Mouse (Mus musculus): ENCODE results near the gene Dlgap1.
A peak's percentile ranks its signal among the peaks of the same experiment; 100 is the strongest.

The Dlgap1 gene

DNA sequence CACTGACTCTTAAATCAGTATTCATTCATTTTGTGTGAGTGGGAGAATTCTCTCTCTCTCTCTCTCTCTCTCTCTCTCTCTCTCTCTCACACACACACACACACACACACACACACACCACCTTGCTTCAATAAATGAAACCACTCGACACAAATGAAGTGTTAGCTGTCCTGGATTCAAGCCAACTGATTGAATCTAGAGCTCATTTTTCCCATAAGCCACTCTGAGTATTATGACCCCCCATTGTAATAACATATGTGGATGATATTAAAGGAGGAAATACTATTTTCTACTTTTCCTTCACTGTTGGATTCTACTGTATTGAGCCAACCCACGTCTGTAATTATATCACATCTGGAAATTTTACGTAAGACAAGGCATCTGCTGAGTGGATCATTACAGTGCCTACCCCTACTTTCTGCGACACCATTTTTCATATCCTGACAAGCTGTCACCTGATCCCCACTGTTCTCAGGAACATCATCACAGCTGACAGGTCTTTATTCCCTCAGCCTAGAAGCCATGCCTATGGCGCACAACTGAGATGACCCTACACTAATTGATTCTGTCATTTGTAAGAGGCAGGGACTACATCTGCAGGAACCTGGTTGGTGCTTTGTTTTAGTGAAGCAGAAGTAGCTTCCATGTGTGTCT lies 645.7 kb downstream of the Dlgap1 start:
- no peak for DNase-seq (ENCODE audit: low spot score in 2 of 2)

DNA sequence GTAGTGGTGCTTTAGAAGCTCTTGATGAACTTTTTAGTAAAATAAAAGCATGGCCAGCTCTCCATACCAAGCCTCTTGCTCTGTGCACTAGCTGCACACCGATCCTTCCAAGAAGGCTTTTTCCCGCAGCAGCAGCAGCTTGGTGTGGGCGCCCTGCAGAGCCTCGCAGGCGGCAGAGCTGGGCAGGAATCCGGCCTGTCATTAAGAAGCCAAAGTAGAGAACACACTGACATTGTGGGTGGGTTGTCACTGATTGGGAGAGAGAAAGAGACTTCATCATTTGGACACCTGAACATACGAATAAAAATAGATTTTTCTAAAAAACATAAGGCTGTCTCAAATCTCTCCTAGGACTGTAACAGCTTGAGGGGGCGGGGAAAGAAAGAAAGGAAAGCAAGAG lies 653.6 kb downstream of the Dlgap1 start:
- DNase-seq (ENCODE audit: low spot score in 2 of 2), result peak; percentile 73 to 79

DNA sequence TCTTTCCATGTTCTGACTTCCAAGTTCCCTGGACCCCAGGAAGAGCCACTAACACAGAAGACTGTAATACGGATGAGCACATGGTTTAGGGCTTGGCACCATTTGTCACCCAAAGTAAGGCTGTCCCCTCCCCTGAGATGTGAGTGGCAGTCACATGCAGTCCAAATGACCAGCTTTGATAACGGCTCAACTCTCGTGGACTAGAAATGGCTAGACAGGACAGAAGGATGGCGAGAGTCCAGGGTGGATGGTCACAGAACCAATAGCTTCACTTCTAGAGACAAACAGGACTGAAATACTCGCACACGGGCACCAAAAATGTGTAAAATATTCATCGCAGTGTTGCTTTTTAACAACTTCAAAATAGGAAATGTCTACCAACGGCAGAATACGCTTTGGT lies 657.5 kb downstream of the Dlgap1 start:
- DNase-seq (ENCODE audit: low spot score in 2 of 2), result no peak

DNA sequence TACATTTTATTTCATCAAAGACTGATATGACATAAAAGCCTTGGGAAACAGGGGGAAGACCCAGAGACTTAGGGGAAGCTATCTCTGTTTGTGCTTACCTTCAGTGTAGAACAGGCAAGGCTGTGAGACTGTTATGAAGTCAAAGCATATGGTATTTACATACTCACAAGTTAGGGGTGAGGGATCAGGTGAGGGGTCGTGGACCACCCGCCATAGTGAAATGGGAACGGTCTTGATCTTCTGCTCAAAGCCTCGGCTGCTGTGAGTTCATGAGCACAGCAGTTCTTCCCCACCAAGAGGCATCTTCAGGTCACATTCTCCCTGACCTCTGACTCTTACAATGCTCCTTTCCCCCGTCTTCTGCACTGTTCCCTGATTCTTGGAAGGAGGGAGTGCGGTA lies 658.1 kb downstream of the Dlgap1 start:
- DNase-seq (ENCODE audit: low spot score in 2 of 2), result no peak

DNA sequence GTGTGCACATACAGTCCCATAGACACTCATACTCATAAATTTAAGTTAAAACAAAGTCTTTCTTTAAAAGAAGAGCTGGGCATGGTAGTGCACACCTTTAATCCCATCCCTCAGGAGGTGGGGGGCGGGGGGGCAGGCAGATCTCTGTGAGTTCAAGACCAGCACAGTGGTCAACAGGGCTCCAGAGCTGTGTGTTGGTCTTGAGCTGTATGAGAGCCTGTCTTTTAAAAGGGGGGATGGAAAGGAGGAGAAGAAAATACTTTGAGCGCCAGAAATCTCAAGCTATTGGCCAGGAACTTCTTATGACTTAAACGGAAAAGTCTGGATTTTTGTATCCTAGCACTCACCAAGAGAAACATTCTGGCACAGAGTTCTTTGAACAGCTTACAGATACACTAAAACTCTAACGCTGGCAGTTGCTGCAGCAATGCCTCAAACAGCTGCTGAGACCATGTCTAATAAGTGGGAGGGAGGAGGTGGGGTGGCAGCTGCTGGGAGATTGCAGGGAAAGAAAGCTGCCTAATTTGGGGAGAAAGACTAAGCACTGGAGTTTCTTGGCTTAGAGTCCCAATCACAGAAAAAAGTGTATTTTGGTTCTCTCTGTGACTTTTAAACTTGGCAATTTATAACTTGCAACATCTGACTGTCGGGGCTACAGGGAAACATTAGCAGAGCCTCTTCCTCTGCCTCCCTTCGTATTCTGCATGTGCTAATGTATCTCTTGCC lies 660.9 kb downstream of the Dlgap1 start:
- DNase-seq (ENCODE audit: low spot score in 2 of 2), result peak; percentile 69 to 79

DNA sequence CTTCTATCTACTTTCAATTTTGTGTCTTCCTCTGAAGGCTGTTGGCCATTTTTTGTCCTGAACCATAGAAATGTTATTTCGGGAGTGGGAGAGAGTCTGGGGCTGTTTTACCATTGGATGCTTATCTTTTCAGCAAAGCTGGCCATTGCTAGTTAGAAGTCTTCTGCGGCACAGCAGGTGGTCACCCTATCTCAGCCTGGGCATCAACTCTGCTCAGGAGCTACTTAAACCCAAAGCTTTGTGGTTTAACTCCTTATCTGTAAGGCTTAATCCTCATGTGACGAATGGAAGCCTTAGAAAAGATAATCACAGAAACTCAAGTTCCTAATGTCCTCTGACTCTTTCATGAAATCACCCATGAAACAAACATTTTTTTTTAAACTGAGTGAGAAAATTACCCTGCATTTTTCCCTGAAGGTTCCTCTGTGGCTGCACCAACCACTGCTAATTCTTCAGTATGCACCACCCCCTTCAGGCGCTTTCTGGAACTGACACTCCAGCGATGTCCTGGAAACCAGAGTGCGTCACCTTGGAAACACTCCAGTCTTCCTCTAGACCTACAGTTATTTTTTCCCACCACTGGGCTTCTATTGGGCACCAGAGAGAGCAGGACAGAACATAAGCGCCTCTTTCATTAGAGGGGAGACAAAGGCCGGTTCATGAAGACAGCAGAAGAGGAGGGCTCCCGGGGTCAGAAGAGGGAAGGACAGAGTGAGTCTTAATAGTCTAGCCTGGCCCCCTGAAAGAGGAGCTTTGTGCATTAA lies 664.5 kb downstream of the Dlgap1 start:
- peak; percentile 94 for DNase-seq (ENCODE audit: low spot score in 2 of 2)

DNA sequence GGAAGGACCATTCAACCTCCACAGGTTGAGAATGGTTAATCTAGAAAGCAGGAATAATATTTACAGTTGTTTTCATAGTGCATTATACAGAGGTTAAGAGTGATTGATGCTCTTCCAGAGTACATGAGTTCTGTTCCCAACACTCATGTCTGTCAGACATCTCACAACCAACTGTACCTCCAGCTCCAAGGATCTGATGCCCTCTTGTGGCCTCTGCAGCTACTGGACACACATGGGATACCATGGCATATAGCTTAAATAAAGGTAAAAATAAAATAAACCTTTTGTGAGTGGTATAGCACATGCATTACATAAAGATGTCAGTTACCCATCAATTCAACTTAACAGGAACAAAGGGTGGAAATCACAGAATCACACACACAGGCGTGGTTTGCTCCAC lies 674.3 kb downstream of the Dlgap1 start:
- DNase-seq (ENCODE audit: low spot score in 2 of 2), result no peak

DNA sequence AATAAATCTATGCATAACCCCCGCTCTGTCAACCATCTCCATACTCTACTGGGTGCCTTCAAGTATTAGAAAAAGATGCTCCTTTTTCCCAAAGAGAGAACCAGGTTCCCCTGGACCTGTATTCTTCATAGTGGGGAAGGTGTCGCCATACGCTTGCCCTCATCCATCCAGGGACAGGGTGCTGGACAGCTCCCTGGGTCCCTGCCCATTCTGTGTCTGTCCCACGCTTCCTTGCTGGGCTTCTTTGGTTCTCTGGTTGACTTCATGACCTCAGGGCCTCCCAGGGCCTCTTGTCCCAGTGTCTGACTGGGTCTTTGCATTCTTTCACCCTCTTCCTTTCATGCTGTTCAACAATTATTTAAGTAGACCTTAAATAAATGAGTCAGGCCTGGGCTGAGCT lies 677.8 kb downstream of the Dlgap1 start:
- DNase-seq (ENCODE audit: low spot score in 2 of 2), result no peak

DNA sequence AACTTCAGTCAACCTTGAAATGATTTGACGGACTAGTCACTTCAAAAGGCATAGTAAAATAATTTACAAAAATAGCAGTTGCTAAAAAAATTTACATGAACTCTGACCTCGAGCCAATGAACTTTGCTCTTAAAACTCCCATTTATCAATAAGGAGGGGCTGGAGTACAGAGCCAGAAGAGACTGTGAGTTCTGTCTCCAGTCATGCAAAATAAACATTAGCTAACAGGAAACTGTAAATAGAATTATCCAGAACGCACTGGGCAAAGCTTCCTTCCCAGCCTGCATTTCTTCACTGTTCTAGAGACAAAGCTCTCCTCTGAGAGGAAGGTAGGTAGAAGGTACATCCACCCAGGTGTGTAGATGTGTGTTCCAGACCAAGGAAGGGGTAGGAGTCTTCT lies 692.5 kb downstream of the Dlgap1 start:
- DNase-seq (ENCODE audit: low spot score in 2 of 2), result no peak

DNA sequence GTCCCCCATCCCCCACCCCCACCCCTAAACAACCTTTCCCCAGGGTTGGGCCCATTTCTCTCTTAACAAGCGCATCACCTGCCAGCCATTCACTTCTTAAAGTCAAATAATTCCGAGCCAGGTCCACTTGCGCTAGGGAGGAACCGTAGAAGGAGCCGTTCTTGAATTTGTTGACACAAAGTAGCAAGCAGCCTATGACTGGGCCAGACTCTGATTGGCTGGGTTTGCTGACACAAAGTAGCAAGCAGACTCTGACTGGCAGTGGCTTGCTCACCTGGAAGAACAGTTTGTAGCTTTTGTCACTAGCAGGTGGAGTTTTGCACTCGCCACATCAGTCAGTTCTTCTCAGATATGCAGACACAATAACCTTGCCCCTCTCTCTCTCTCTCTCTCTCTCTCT lies 695.1 kb downstream of the Dlgap1 start:
- no peak for DNase-seq (ENCODE audit: low spot score in 2 of 2)

DNA sequence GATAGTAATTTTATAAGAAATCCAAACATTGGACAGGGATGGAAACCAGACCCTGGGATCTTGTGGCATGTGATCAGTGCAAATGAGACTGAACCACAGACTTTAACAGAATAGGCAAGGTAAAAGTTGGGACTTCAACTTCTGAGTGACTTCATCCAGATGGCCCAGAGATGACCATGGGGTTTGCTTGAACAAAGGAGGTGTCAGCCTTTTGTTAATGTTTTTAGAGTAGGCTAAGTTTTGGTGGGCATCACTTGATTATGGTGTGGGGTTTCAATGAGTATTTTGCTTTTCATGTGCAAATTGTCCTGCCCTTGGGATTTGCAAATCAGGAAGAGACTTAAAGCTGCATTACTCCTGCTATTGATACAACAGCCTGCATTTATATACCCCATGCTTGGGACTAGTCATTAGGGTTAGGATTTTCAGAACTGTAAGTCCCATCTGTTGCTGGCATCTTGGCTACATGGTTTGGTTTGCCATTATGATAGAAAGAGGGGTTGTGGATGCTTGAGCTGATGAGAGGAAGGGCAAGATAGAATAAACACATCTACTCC lies 695.7 kb downstream of the Dlgap1 start:
- no peak for DNase-seq (ENCODE audit: low spot score in 2 of 2)

DNA sequence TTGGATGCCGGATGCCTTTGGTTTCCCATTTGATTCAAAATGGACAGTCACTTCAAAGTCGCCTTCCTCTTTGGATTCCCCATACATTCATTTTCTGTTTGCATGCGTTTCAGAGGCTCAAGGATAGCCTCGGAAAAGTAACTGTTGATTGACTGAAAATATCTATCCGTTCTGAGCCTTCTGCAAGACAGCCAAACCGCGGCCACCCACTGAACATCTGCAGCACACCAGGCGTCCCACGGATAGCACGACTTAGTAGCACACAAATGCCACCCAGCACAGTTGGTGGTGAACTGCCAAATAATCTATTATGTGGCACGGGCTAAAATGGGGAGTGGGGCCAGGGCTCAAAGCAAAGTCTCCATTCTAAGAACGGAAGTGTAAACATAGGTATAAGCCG lies 705.1 kb downstream of the Dlgap1 start:
- DNase-seq (ENCODE audit: low spot score in 2 of 2), result peak; percentile 81 to 82

DNA sequence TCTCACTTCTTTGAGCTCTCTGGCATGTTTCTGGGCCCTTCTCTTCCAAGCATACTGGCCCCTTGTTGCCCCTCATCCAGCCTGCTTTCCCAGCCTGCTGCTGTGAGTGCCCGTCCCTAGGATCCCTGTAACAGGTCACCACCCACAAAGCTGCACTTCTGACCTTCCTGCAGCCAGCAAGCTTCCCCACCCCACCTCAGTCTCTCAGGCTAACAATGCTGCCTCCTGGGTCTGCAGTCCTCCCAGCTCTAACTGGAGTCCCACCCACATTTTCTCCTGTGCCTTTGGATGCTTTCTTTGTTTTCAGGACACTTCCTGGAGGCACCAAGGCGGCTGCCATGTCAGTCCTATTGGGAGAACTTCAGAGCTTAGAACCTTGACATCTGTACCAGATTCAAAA lies 707.6 kb downstream of the Dlgap1 start:
- DNase-seq (ENCODE audit: low spot score in 2 of 2), result no peak

DNA sequence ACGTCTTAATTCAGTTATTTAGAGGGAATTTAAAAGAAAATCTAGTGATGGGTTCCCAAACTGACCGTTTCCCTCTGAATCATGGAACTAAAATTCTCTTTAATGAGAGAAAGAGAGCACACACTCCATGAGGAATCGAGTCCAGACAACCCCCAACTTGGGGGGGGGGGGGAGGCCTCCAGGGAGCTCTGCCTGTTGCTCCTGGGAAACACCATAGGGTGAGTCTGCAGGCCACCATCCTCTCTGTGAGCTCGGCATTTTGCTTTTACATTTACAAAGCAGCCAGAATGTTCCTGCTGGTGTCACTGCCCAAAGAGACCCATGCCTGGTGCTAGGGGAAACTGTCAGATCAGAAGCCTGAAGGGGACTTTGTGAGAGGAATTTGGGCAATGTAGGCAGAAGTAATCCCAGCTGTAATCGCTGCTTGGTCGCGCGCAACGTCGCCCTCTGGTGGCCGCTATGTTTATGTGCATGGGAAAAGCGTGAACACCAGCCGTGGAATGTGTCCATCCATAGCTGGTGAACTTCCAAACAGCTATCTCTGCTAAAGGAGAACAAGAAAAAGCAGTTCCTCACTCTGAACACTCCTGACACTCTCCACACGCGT lies 714.8 kb downstream of the Dlgap1 start:
- peak; percentile 87 to 88 for DNase-seq (ENCODE audit: low spot score in 2 of 2)

DNA sequence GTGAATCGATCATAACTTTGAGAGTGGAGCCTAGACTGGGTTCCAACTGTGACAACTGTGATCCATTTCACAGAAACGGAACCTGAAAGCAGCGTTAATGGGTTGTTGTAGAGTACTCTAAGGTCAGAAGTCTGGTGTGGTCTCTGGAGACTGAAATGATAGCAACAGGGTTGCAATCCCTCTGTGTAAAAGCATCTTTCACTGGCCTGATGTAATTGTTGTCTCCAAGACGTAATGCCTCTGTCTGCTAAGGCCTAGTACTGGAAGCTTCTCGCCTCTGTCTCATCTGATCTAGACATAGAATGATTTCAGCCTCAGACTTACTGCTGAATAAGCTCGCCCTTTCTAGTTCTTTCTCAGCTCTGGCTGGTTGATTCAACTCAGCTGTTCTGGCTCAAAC lies 721.3 kb downstream of the Dlgap1 start:
- DNase-seq (ENCODE audit: low spot score in 2 of 2), result no peak

DNA sequence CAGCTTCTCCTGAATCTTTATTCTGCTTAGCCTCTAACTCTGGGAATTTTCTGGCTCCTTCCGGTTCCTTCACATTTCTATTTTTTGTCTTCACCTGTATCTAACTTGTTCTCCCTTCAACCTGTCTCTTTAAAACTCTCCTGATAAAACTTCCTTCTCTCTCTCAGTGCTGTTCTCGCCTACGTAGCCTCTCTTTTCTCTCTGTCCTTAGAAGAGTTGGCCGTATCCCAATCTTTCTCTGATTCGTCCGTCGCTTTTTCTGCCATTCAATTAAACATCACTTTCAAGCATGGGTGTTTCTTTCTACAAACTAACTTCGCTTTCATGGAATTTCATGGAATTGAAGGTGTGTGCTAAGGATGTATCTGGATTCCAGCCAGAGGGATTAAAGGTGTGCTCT lies 721.7 kb downstream of the Dlgap1 start:
- no peak for DNase-seq (ENCODE audit: low spot score in 2 of 2)

DNA sequence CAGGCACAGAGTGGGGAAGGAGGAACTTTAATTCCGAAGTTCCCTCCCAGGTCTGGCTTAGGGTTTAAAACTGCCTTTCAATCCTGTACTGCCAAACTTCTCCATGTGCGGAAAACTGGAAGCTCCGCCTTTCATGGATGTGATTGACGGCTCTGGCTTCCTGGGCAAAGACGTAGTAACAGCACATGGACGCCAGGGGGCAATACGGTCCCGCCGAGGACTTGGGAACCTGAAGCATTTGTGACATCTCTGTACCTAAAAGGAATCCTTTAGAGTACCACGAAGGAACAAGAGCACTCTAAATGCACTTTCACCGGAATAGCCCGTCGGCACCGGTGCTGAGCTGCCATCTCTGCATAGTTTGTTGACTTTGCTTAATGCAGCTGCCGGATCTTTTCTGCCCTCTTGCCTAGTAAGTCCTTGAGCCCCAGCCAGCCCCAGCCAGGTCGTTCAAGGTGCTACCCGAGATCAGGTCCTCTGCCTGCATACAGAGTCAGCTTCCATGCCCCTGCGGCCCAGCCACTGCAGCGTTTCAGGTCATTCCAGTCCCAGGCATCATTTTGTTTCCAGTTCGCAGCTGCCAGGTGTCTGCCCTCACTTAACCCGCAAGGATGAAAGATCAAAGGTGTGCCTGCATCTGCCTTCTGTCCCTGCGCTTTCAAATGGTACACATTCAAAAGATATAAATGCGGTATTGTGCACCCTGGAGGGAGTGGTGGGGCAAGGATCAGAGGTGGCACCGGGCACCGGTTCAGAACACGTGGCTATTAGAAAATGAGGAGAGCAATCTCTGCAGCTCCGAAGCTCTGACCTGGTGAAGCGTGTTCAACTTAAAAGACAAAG lies 738.3 kb downstream of the Dlgap1 start:
- DNase-seq (ENCODE audit: low spot score in 2 of 2), result peak; percentile 85 to 90

DNA sequence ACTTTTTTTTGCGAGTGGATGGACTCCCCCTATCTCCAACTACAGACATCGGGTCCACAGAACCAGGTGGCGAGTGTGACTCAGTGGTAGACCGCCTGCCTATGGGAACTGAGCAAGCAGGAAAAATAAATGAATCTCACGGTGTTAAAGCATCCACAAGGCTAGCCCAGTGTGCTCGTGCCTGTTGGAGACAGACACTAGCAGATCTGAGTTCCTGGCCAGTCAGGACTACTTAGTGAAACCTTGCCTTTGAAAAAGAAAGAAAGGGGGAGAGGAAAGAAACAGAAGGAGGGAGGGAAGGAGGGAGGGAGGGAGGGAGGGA lies 738.9 kb downstream of the Dlgap1 start:
- DNase-seq (ENCODE audit: low spot score in 2 of 2), result no peak

DNA sequence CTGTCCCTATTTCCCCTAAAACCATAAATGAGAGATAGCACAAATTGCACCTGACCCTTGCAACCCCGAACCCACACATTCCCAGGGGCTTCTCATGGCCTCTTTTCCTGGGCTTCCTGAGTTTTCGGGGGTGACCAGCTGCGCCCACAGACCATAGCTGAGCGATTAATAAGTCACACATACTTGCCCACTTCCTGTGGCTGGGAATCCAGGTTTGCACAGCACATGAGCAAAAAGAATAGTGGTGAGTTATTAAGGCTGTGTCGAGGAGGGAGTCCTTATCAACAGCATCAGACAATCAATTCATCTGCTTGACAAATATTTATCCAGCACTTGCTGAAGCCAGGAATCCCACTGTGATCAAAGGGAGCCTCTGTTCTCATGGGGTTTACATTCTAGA lies 740.7 kb downstream of the Dlgap1 start:
- DNase-seq (ENCODE audit: low spot score in 2 of 2), result no peak

DNA sequence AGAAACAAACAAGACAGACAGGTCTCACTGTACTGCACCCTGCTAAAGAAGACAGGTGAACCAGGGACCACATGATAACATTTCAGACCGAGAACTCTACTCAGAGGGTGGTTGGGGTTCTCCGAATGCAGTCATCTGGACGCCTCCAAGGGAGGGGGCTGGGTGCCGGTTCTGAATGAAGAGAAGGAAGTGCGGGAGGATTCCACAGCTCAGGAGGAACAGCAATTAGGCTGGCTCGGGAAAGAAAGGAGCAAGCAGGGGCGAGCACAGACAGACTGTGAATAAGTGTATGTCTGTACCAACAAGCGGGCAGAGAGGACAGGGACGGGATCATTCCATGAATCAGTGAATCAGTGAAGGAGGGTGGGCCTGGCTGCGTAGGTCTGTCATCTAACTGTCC lies 744.6 kb downstream of the Dlgap1 start:
- DNase-seq (ENCODE audit: low spot score in 2 of 2), result no peak

DNA sequence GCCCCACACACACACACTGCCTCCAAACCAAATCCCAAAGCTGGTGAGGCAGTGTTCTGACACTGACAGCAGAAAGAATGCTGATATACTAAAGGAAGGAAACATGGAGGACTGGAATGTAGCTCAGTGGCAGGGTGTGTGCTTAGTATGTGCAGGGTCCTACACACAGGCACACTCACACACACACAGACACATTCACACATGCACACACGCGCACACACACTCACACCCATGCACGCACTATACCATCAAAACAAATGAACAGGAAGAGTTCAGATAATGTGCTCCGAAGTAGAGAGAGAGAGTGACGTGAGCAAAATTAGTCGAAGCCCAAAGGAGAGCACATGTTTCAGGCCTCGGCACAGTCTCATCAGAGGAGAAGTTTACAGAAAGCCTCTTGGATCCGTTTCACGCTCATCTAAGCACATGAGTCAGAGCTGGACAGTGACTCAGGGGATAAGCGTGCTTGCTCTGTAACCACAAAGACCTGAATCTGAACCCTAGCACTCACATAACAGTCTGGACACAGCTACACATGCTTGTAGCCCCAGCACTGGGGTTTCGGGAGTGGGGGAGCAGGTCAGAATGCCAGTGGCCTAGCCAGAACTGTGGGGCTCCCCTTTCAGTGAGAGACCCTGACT lies 750.9 kb downstream of the Dlgap1 start:
- DNase-seq (ENCODE audit: low spot score in 2 of 2), result no peak
